Mouse (Mus musculus): ENCODE measurements around the gene Espl1. TPM values are rescaled to one million over a fixed set of nuclear protein-coding genes. Genes with fewer than 3 reads are reported as not detected.

Espl1 gene
- polyA plus RNA-seq, 1 experiment: 1.6 TPM

DNA sequence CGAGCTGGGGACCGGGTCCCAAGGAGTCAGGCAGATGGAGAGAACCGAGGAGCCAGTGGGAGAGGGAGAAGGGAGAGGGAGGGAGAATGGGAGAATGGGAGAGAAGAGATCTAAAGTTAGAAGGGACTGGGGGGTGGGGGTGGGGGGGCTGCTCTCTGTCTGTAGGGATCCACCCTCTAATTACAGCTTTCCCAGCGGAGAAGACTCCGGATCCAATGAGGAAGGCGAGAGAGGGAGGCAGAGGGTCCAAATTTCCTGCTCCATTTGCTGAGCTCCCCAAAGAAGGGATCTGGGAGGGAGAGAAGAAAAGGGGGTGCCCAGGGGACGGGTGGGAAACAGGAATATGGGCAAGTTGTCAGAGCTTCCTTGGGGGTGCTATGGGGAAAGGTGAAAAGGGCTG is 70.2 kb downstream of the Espl1 start:
- DNase-seq (ENCODE audit: extremely low spot score in 1 of 2, low spot score in 1 of 2): no peak

GRCm38 (mm10) chr15:102366733-102367344 is 70.8 kb downstream of the Espl1 start, which contains the start of gene Sp7:
Sp7 (minus strand) TSS chr15:102367182.
- no peak for DNase-seq (ENCODE audit: extremely low spot score in 1 of 2, low spot score in 1 of 2)

DNA sequence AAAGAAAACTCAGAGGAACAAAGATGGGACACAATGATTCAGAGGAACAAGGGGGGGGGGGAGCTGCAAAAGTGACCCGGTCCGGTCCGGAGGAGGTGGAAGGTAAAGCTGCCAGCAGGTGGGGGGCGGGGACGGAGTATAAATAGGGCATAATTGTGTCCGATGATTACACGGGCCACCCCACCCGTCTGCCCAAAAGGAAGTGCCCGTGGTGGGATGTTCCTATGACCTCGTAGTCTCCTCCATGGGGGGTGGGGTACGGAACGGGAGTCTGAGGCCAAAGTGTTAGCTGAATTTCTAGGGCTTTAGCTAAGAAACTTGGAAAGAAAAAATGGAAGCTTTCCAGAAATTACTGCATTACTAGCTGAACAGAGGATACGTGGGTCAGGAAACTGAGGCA is 73.9 kb downstream of the Espl1 start:
- no peak for DNase-seq (ENCODE audit: extremely low spot score in 1 of 2, low spot score in 1 of 2)

DNA sequence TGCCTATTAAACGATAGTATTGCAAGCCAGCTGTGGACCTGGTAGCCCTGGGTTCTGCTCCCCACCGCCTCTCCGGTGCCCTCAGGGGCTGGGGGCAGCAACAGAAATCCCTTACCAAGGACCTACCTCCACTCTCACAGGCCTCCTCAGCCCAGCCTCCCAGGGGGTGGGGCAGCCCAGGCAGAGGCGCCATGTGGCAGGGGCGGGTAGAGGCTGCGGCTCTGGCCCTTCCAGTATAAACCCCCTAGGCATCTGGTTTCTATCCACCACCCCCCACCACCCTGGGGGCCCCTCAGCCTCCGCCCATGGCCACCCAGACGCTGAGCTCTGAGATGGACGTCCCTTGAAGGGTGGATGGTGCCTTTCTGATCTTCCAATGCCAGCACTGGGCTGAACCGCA is 74.7 kb downstream of the Espl1 start:
- no peak for DNase-seq (ENCODE audit: extremely low spot score in 1 of 2, low spot score in 1 of 2)

Other genes starting within 250 kb of the Espl1 start
- gene Eif4b, start 222.5 kb upstream of the Espl1 start, polyA plus RNA-seq (2012; rRNA removed): 108 and 115 TPM in 2 replicates
- 28.0 and 29.5 TPM in 2 replicates for gene Tns2, start 195.9 kb upstream of the Espl1 start, polyA plus RNA-seq (2012; rRNA removed)
- 127 and 136 TPM in 2 replicates for gene Spryd3, start 160.0 kb upstream of the Espl1 start, polyA plus RNA-seq (2012; rRNA removed)
- gene Igfbp6, start 151.9 kb upstream of the Espl1 start, polyA plus RNA-seq (2012; rRNA removed): 46.3 and 51.8 TPM in 2 replicates
- 0.16 and 0.25 TPM in 2 replicates for gene Soat2, start 145.7 kb upstream of the Espl1 start, polyA plus RNA-seq (2012; rRNA removed)
- 52.4 and 62.1 TPM in 2 replicates for gene Zfp740, start 93.0 kb upstream of the Espl1 start, polyA plus RNA-seq (2012; rRNA removed)
- gene Csad, start 91.5 kb upstream of the Espl1 start, polyA plus RNA-seq (2012; rRNA removed): 32.9 and 42.0 TPM in 2 replicates
- gene Itgb7, start 64.3 kb upstream of the Espl1 start, polyA plus RNA-seq (2012; rRNA removed): 0.74 and 0.84 TPM in 2 replicates
- gene Rarg, start 38.7 kb upstream of the Espl1 start, polyA plus RNA-seq (2012; rRNA removed): 10.5 and 11.2 TPM in 2 replicates
- 0.08 and 0.15 TPM in 2 replicates for gene Gm9918, start 25.7 kb upstream of the Espl1 start, polyA plus RNA-seq (2012; rRNA removed)
- 46.2 and 48.9 TPM in 2 replicates for gene Mfsd5, start 16.8 kb upstream of the Espl1 start, polyA plus RNA-seq (2012; rRNA removed)
- 485 and 514 TPM in 2 replicates for gene Pfdn5, start 29.9 kb downstream of the Espl1 start, polyA plus RNA-seq (2012; rRNA removed)
- gene Myg1, start 35.4 kb downstream of the Espl1 start, polyA plus RNA-seq (2012; rRNA removed): 87.9 and 91.1 TPM in 2 replicates
- gene Aaas, start 54.5 kb downstream of the Espl1 start, polyA plus RNA-seq (2012; rRNA removed): 18.1 and 18.6 TPM in 2 replicates
- 18.4 and 22.0 TPM in 2 replicates for gene Sp7, start 70.9 kb downstream of the Espl1 start, polyA plus RNA-seq (2012; rRNA removed)
- 10.3 and 11.4 TPM in 2 replicates for gene Sp1, start 109.9 kb downstream of the Espl1 start, polyA plus RNA-seq (2012; rRNA removed)
- gene Amhr2, start 149.1 kb downstream of the Espl1 start, polyA plus RNA-seq (2012; rRNA removed): 1.3 and 1.6 TPM in 2 replicates
- 78.3 and 83.6 TPM in 2 replicates for gene Prr13, start 162.8 kb downstream of the Espl1 start, polyA plus RNA-seq (2012; rRNA removed)
- 538 and 576 TPM in 2 replicates for gene Pcbp2, start 174.3 kb downstream of the Espl1 start, polyA plus RNA-seq (2012; rRNA removed)
- gene Gm10337, start 207.5 kb downstream of the Espl1 start, polyA plus RNA-seq (2012; rRNA removed): not detected in 2 replicates
- gene Map3k12, start 220.8 kb downstream of the Espl1 start, polyA plus RNA-seq (2012; rRNA removed): 83.9 and 90.8 TPM in 2 replicates
- 72.8 and 80.1 TPM in 2 replicates for gene Tarbp2, start 221.9 kb downstream of the Espl1 start, polyA plus RNA-seq (2012; rRNA removed)
- 5.2 and 6.7 TPM in 2 replicates for gene Npff, start 228.7 kb downstream of the Espl1 start, polyA plus RNA-seq (2012; rRNA removed)